Mouse (Mus musculus) liver, adult 2 months (tissue): ENCODE data around the gene F830045P16Rik.

Experiments
- CTCF ChIP-seq: fragments of 200-500 bp; IDR thresholded peaks from 2 replicates; pipeline ENCODE4 v1.5.1; 2011; ENCODE audit warnings: low read depth, low read length, control low read depth
- POLR2A ChIP-seq: fragments of 200-500 bp; IDR thresholded peaks from 2 replicates; pipeline ENCODE4 v1.6.1; 2011; ENCODE audit warnings: low read length, control low read depth; ENCODE audit not compliant: insufficient read depth; ENCODE audit errors: extremely low read depth

DNA sequence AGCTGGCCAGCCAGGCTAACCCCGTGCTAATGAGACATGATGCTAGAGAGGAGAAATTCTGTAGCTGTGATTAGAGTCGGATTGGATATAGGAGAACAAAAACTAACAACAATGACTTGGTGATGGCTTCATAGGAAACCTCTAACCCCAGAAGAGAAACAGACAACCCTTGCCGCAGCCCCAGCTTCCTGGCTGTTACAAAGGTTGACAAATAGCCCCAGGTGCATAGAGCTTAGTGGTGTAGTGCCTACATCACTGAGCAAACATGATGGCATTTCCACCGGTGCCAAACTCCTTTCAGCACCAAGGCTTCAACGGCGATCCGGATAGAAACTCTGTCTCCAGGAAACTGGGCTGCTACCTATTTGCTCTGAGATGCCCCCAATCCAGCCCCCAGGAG lies 9.2 kb upstream of the F830045P16Rik start:
- no peak for TF ChIP-seq CTCF
- no peak for TF ChIP-seq POLR2A
